Mouse (Mus musculus) testis, adult 2 months (tissue): Measurements from ENCODE around the gene Rbpjl.

Experiments used
- CTCF ChIP-seq: fragments of 200-500 bp; IDR thresholded peaks from 2 replicates; pipeline ENCODE4 v1.5.1; 2012; ENCODE audit warnings: low read depth, mild to moderate bottlenecking, inconsistent platforms, low read length, moderate library complexity; ENCODE audit not compliant: control insufficient read depth, insufficient read depth, insufficient replicate concordance
- POLR2A ChIP-seq: fragments of 200-500 bp; IDR thresholded peaks from 2 replicates; pipeline ENCODE4 v1.6.1; 2012; ENCODE audit warnings: low read depth, mild to moderate bottlenecking, inconsistent platforms, low read length, moderate library complexity; ENCODE audit not compliant: control insufficient read depth

DNA sequence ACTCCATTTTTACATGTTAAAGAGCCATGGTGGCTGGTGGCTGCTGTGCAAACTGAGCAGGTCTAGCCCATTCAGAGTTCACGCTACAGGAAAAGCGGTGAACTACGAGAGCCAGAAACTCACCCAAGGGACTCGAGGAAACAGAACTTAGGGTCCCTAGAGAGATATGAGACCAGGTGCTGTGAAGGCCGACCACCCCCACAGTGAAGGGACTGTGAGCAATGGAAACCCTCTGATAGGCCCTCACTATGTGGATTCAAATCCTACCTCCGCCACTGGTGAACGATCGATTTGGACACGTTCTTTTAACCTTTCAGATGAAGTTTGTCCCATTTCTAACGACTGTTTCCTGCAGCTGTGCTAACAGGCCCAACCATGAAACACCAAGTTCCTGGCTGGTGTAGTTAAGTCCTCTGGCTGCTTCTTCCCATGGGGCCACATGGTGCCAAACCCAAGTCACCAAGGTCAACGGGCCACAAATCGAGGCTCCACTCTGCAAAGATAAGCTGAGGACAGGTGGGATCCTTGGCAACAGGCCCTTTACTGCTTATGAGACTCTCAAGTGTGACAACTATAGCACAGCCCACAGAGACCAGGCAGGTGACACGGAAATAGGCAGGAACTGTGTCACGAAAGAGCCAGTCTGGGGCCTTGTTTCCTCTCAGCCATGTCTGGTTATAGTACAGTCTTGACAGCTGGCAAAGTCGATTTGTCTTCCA lies 19.9 kb downstream of the Rbpjl start:
- TF ChIP-seq CTCF (no peak), POLR2A (no peak)
